Mouse (Mus musculus): ENCODE measurements around the gene Ddit4l. TPM values are rescaled to one million over a fixed set of nuclear protein-coding genes. Genes with fewer than 3 reads are reported as not detected.
"Not testable (repeated sequence)": the region's sequence is repeated elsewhere in the genome, so short reads cannot be mapped to it uniquely, and the experiment has no call there.

Ddit4l gene
- total RNA-seq, 2 experiments from 2014 or later, result 2.6 to 14.1 TPM

DNA sequence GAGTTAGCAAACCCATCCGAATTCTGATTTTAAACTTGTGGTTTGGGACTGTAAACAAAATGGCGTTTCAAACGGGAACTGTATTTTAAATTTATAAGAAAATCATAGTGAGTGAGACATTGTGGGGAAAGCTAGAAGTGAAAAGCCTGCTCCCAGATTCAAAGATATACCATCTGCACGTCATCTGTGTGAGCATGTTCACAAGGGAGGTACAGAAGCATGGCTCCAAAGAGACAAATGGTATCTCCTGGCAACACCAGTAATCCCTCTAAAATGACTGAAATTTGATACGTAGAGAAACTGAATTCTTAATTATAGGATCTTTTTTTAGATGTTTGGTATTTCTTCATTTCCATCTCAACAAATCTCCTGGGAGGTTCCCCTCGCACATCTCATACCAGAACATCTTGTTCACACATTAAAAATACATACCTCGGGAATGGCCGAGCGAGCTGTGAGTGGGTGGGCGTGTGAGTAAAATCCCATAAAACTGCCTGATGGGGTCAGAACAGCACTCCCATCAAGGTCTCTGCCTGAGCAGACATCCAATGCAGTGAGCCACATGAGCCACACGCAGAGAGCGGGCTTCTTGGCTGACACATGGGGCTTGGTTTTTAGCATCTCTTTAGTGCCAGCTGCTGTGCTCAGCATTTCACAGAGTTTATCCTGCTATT is 26.2 kb downstream of the Ddit4l start:
- DNase-seq, result no peak

DNA sequence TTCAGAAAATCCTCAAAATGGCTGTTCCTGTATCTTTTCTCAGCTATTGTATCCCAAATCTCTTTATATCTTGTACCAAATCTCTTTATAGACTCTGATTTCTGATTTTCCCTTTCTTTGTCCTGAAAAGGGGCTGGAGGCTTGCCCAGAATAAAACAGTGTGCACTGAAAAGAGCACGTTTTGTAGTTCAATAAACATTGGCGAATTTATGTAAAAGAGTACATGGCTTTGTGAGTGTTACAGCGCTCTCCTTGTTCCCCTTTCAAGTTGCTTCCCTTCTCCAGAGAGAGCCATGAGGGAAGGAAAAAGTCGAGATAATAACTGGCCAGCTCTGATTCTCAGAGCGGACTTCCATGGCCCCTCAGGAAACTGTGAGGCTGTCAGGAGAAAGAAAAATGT is 27.7 kb downstream of the Ddit4l start:
- no peak for DNase-seq

- no peak for DNase-seq
Observed at GRCm38 (mm10) chr3:137652853-137653252, 31.4 kb downstream of the Ddit4l start.

DNA sequence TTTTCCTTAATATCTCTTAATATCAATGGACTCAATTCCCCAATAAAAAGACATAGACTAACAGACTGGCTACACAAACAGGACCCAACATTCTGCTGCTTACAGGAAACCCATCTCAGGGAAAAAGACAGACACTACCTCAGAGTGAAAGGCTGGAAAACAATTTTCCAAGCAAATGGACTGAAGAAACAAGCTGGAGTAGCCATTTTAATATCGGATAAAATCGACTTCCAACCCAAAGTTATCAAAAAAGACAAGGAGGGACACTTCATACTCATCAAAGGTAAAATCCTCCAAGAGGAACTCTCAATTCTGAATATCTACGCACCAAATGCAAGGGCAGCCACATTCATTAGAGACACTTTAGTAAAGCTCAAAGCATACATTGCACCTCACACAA is 49.8 kb downstream of the Ddit4l start, which contains the start of gene Gm21962:
Gm21962 (plus strand) TSS at position 301 of the 400 bp plus-strand sequence.
- not testable (repeated sequence) for DNase-seq

Small RNA genes within 50 kb of the gene (microRNA-seq; reads per million reads assigned to microRNA genes)
- gene Gm22468, result not detected

Other genes starting within 250 kb of the Ddit4l start
- gene Gm21962, start 49.9 kb downstream of the Ddit4l start, total RNA-seq (2021), result not detected
- gene H2afz, start 242.9 kb downstream of the Ddit4l start, total RNA-seq (2021), result 100 to 1,000 TPM; 246 to 278 TPM
- gene Dnajb14, start 246.1 kb downstream of the Ddit4l start, total RNA-seq (2021), result 10 to 100 TPM; 15.3 to 16.3 TPM